Mouse (Mus musculus): ENCODE data around the gene Fam50a. TPM values are rescaled to one million over a fixed set of nuclear protein-coding genes. Genes with fewer than 3 reads are reported as not detected.

Gene Fam50a
- polyA plus RNA-seq (2016; fragmentation: Nextera tagmentation; extraction: Ambion mirVana), result 57.1 and 65.2 TPM in 2 replicates

DNA sequence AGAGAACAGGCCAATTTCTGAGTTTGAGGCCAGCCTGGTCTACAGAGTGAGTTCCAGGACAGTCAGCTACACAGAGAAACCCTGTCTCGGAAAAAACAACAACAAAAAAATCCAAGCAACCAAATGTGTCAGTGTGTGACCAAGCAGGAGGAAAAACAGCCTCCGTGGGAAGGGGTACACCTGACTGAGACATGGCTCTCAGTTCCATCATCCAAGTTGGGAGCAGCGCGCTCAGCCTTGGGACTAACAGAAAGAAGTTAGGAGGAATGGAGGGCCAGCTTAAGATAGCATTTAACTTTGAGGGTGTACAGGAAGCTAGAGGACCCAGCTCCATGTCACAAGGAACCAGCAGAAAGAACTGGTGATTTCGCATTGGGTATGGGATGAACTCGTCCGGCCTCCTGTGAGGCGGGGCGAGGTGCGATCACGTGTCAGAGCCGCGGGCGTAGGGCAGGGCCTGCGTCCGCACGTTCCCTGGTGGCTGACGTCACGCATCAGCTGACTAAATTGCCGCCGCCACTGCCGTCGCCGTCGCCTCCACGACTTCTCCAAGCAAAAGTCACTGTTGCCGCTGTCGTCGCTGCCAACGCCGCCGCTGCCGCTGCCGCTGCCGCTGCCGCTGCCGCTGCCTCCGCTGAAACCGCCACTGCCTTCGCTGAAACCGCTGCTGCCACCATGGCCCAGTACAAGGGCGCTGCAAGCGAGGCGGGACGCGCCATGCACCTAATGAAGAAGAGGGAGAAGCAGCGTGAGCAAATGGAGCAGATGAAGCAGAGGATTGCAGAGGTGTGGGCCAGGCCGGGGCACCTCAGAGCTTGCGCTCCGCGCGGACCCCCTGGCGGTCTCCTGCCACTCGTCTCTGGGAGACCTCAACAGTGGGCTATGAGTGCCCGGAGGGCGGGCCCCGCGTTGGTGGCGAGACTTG, at the start of gene Fam50a:
Gene Fam50a, plus strand, starts transcription at position 494 of the 925 bp plus-strand sequence.
- H3K4me1 ChIP-seq, result peaks cover 3% of the 10 kb centered on the region; the same call in 1 of the 2 replicates
- peaks cover 46% of the 10 kb centered on the region for H3K36me3 ChIP-seq
- H3K27me3 ChIP-seq (ENCODE audit: insufficient read depth, poor library complexity, severe bottlenecking), result no peaks in the 10 kb centered on the region; the same call in 1 of the 2 replicates
- peak; percentile 92 for DNase-seq (ENCODE audit: low spot score)
- peak within 1 kb of the TSS; percentile 73 for H3K4me3 ChIP-seq
- H3K9me3 ChIP-seq, result no peaks in the 10 kb centered on the region
- peak within 1 kb of the TSS; percentile 89 for H3K27ac ChIP-seq
- WGBS, result 20% methylated on average over 59 of the region's 59 CpGs

DNA sequence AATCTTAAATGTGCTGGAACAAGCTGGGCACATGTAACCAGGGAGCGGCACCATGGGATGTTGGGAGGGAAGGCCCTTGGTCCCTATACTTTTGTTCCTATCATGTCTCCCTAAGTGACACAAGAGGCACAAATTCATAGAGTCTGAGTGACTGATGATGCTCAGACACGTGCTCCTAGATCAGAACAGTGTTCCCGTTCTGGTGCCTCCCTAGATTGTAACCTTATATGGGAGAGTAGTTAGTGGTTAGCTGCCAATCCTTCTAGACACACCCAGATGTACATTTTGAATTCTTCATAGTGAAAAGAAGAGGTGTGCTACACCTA, 43.1 kb upstream of the Fam50a start:
- 28% methylated on average over 3 of the region's 3 CpGs for WGBS
- Histone ChIP-seq H3K4me3 (peak overlapping the region; percentile 65), H3K36me3 (peaks cover 10% of the 10 kb centered on the region; the same call in 1 of the 2 replicates), H3K27ac (peak overlapping the region; percentile 91), H3K27me3 (ENCODE audit: insufficient read depth, poor library complexity, severe bottlenecking) (no peaks in the 10 kb centered on the region), H3K9me3 (no peaks in the 10 kb centered on the region), H3K4me1 (no peaks in the 10 kb centered on the region)
- DNase-seq (ENCODE audit: low spot score), result no peak

DNA sequence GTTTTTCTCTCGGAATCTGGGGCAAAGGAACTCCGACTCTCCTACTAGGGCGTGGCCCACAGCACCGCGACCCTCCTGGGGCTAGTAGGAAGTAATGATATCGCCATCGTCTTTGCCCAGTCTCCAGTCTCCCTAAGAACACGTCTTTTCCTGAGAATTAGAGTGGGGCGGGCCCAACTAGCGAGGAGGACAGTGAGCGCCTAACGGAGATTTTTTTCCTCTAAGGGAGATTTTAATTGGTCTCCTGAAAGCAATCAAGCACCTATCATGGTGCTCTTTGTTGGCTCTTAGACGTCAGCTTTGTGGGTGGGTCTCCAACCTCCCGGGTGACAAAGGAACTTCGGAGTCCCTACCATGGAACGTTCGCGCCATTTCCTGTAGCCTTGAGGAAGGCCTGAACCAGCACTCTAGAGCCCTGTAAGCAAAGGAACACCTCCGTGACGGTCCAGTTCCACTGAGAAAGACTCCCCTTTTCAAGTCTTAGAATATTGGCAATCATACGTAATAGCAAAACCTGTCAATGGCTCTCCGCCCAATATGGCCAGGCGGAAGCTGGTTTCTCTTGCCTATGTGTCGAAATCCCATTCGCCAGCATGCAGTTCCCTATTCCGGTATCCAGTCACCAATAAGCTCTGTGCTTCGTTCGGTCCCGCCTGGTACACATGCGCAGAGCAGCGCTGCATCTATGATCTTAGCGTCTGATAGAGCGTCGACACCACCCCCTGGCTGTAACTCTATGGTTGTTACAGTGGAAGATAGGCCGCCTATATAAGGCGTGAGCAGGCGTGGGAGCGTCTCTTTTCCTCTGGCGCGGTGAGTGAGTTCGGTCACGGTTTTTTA, 42.6 kb upstream of the Fam50a start, which contains the start of gene Rpl10:
Gene Rpl10, plus strand, starts transcription at position 751 of the 840 bp plus-strand sequence.
- H3K4me1 ChIP-seq, result no peaks in the 10 kb centered on the region
- H3K27ac ChIP-seq, result peak within 1 kb of the TSS; percentile 91
- DNase-seq (ENCODE audit: low spot score), result peak; percentile 97
- WGBS, result 14% methylated on average over 42 of the region's 42 CpGs
- H3K4me3 ChIP-seq, result peak within 1 kb of the TSS; percentile 65
- no peaks in the 10 kb centered on the region for H3K27me3 ChIP-seq (ENCODE audit: insufficient read depth, poor library complexity, severe bottlenecking)
- H3K9me3 ChIP-seq, result no peaks in the 10 kb centered on the region
- peaks cover 10% of the 10 kb centered on the region; the same call in 1 of the 2 replicates for H3K36me3 ChIP-seq

DNA sequence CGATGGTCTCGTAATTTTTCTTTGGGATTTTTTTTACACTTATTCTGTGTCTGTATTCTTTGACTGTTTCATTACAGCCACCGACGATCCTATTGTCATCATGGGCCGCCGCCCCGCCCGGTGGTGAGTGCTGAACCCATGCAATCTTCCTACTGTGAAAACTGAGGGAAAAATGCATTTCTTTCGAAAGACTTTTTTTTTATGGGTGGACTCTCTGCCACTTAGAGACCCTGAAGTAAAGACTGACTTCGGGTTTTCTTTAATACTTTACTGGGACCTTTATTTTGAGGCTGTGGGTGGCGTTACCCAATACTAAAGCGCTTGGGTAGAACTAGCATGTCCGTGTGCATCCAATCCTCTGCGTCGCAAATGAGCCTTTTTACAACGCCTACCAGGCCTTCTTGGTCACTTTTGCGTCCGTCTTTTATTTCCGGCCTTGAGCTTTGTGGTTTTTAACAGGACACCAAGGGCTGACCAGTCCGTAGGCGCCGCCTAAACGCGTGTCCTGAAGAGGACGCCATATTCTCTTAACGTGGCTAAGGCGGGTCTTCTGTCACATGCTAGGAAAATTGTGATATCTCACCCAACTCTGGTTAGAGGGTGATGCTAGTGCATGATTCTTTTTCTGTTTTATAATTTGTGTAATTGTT, 41.8 kb upstream of the Fam50a start:
- Histone ChIP-seq H3K27me3 (ENCODE audit: insufficient read depth, poor library complexity, severe bottlenecking) (no peaks in the 10 kb centered on the region), H3K4me3 (peak overlapping the region; percentile 65), H3K27ac (peak overlapping the region; percentile 84), H3K9me3 (no peaks in the 10 kb centered on the region), H3K4me1 (no peaks in the 10 kb centered on the region), H3K36me3 (peaks cover 10% of the 10 kb centered on the region; the same call in 1 of the 2 replicates)
- WGBS, result 15% methylated on average over 27 of the region's 27 CpGs
- no peak for DNase-seq (ENCODE audit: low spot score)

DNA sequence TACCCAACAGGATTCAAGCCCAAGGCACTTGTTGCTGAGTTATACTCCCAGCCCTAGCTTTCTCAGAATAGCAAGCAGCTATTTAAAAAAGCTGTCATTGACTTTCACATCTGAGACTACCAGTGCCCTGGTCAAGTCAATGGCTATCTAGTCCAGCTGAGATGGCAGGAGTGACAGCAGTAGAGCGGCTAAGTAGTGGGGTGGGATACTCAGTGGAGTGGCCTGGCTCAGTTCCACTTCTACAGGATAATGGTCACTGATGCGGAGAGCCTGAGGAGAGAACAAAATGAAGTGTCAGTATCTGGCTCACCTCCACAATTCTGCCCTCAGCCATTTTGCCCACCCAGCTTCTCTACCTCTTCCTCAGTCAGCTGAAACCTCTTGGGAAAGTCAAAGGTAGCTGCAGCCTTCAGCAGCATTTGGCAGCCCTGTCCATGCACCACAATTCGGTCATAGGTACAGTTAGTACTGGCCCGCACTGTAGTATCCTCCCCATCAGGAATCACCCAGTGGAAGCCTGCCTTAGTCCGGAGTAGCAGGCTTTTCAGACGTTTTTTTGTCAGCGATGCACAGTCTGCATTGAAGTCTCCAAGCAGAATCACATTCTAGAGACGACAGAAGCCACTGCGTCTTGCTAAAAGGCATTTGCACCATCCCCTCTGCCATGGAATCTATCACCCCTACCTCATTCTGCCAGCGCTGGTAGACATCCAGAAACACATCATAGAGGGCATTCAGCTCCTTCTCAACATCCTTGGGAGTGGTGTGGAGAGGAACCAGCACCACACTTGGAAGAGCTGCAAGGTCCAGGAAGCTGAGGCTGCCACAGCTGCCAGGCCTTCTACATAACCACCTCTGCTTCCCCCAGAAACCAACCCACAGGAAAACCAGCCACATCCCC, 39.2 kb upstream of the Fam50a start:
- 0 out of 2 replicates have a peak overlapping the region, but pooled peaks have one; percentile 6 for H3K4me3 ChIP-seq
- no peak overlapping the region for H3K27ac ChIP-seq
- WGBS, result 30% methylated on average over 10 of the region's 10 CpGs
- H3K27me3 ChIP-seq (ENCODE audit: insufficient read depth, poor library complexity, severe bottlenecking), result no peaks in the 10 kb centered on the region
- no peaks in the 10 kb centered on the region for H3K4me1 ChIP-seq
- H3K36me3 ChIP-seq, result peaks cover 10% of the 10 kb centered on the region; the same call in 1 of the 2 replicates
- H3K9me3 ChIP-seq, result no peaks in the 10 kb centered on the region
- DNase-seq (ENCODE audit: low spot score), result peak; percentile 70

DNA sequence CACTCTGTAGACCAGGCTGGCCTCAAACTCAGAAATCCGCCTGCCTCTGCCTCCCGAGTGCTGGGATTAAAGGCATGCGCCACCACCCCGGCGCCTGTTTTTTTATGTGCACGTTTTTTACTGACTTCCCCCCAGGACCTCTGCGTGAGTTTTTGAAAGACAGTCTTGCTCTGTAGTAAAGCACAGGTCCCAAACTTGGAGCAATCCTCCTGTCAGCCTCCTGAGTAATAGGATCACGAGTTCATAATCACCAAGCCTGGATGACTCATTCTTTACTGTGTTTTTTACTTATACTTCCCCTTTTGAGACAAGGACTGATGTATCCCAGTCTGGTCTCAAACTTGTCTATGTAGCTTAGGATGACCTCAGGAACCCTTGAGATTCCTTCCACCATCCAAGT, 34.9 kb upstream of the Fam50a start:
- 68% methylated on average over 8 of the region's 8 CpGs for WGBS
- H3K27me3 ChIP-seq (ENCODE audit: insufficient read depth, poor library complexity, severe bottlenecking), result no peaks in the 10 kb centered on the region

DNA sequence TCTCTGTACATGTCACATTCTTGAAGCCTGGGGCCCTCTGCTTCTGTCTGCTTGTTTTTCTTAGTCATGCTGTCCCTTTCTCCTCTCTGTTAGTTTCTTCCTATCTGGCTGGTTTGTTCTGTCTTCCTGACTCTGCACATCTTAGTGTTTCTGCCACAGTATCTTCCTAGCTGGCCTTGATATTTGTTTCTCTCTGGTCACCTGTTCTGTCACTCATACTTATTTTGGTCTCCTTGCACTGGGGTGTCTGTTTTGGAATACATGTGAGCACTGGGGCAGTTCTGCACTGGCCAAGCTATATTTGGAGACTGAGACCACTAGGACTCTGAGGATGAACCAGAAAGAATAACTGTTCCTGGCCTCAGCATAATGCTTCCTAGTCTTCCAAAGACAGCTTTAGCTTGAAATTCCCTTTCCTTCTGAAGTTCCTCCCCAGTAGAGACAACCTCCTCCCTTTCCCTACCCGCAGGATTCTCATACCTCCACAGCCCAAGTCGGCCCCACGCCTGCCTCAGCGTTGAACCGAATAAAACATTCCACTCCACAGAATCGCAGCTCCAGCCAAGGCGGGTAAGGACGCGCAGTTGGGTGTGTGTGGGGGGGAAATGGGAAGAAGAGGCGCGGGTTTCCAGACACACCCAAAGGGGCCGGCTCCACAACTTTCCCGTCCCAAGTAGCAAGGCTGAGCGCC, 31.6 kb upstream of the Fam50a start:
- DNase-seq (ENCODE audit: low spot score), result no peak
- peak overlapping the region; percentile 88 for H3K27ac ChIP-seq
- 10% methylated on average over 14 of the region's 14 CpGs for WGBS

More for the DNA sequence above, 34.9 kb upstream of the Fam50a start:
- no peaks in the 10 kb centered on the region for H3K9me3 ChIP-seq
- H3K27ac ChIP-seq, result no peak overlapping the region
- DNase-seq (ENCODE audit: low spot score), result no peak
- H3K36me3 ChIP-seq, result 0 out of 2 replicates have a peak, but pooled peaks cover 5% of the 10 kb centered on the region
- H3K4me1 ChIP-seq, result no peaks in the 10 kb centered on the region
- H3K4me3 ChIP-seq, result no peak overlapping the region

DNA sequence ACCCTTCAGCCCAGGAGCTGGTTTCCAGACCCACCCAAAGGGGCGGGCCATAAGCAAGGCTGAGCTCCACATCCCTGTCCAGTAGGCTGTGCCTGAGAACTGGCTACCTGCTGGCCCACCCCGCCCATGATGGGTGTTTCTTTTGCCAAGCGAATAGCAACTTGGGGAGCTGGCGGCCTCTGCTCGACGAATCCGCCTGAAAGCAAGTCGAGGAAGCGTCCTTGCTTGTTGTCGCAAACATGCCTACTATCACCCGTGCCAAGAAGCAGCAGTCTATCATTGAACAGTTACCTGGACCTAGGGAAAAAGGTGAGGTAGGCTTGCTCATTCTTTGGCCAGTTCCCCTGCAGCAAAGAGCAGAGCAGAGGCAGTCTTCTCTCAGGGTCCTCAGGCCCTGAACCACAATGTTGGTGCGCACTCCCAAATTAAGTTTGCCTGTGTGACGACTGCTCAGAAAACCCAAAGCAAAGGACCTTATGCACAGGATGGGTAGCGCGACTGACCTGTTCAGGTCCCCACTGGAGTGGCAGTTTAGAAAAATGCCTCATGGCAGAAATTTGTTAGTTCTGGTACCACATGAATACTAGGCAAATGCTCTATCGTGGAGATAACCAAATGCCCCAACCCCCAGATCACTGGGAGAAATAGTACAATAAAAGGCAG, 31.0 kb upstream of the Fam50a start, which contains the start of the genes Taz and Dnase1l1:
Gene Taz, plus strand, starts transcription at position 181 of the 663 bp plus-strand sequence.
Gene Dnase1l1, minus strand, starts transcription at position 606 of the 663 bp plus-strand sequence.
- Histone ChIP-seq H3K4me1 (peaks cover 7% of the 10 kb centered on the region; the same call in 1 of the 2 replicates), H3K9me3 (no peaks in the 10 kb centered on the region), H3K4me3 (peak within 1 kb of the TSS; percentile 71), H3K27ac (peak within 1 kb of the TSS; percentile 88), H3K36me3 (no peaks in the 10 kb centered on the region), H3K27me3 (ENCODE audit: insufficient read depth, poor library complexity, severe bottlenecking) (no peaks in the 10 kb centered on the region)
- WGBS, result 14% methylated on average over 16 of the region's 16 CpGs
- peak; percentile 92 for DNase-seq (ENCODE audit: low spot score)

More for the DNA sequence above, 31.6 kb upstream of the Fam50a start:
- no peaks in the 10 kb centered on the region for H3K27me3 ChIP-seq (ENCODE audit: insufficient read depth, poor library complexity, severe bottlenecking)
- no peaks in the 10 kb centered on the region for H3K9me3 ChIP-seq
- H3K36me3 ChIP-seq, result no peaks in the 10 kb centered on the region
- peak overlapping the region; percentile 71 for H3K4me3 ChIP-seq
- H3K4me1 ChIP-seq, result peaks cover 7% of the 10 kb centered on the region; the same call in 1 of the 2 replicates

DNA sequence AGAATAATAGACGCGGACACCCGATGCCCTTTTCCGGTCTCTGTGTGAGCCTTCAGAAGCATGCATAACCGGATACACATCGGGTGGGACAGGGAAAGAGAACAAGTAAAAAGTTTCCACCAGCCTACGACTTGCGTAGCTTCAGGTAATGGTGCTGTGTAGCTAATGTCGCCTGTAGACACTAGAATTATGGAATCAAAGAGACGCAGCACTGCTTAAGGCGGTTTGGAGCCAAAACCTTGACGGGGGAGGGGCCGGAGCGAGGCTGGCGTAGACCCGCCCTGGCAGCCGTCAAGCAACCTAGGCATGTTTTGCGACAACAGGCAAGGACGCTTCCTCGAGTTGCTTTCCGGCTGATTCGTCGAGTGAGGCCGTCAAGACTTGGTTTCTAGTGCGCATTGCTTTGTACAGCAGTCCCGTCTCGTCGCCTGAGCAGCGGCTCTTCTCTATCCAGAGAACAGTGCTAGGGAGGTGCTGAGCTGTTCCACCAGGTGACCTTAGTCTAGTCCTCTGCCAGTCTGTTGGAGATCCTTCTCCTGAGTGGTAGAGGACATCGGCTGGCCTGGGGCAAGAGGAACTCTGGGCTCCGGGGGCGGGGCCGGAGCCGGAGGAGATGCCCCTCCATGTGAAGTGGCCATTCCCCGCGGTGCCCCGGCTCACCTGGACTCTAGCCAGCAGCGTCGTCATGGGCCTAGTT, 30.3 kb upstream of the Fam50a start:
- no peaks in the 10 kb centered on the region for H3K9me3 ChIP-seq
- no peaks in the 10 kb centered on the region for H3K27me3 ChIP-seq (ENCODE audit: insufficient read depth, poor library complexity, severe bottlenecking)
- WGBS, result 25% methylated on average over 39 of the region's 39 CpGs
- H3K4me1 ChIP-seq, result peaks cover 7% of the 10 kb centered on the region; the same call in 1 of the 2 replicates
- H3K36me3 ChIP-seq, result no peaks in the 10 kb centered on the region
- peak; percentile 92 for DNase-seq (ENCODE audit: low spot score)
- H3K4me3 ChIP-seq, result peak overlapping the region; percentile 71
- H3K27ac ChIP-seq, result peak overlapping the region; percentile 88

DNA sequence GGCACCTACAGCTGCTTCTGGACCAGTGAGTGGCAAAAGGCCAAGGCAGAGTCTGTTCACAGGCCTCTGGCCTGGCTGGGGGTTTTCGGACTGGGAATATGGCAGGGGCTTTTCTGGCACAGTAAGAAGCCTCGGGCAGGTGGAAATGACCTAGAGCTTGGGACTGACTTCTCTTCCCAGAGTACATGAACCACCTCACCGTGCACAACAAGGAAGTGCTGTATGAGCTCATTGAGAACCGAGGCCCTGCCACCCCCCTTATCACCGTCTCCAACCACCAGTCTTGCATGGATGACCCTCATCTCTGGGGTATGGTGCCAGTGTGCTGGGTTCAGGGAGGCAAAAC, 29.8 kb upstream of the Fam50a start:
- WGBS, result 36% methylated on average over 5 of the region's 5 CpGs

More for the DNA sequence above, 29.8 kb upstream of the Fam50a start:
- Histone ChIP-seq H3K27me3 (ENCODE audit: insufficient read depth, poor library complexity, severe bottlenecking) (no peaks in the 10 kb centered on the region), H3K4me3 (peak overlapping the region; percentile 71), H3K36me3 (peaks cover 2% of the 10 kb centered on the region; the same call in 1 of the 2 replicates), H3K9me3 (no peaks in the 10 kb centered on the region), H3K27ac (peak overlapping the region; percentile 88), H3K4me1 (peaks cover 7% of the 10 kb centered on the region; the same call in 1 of the 2 replicates)
- DNase-seq (ENCODE audit: low spot score), result no peak

Data from heart, embryonic 10.5 days (tissue).